Mouse (Mus musculus) mouse embryonic stem cell (cell line): ENCODE data around the gene Arrdc3.

Experiments
- in situ Hi-C, 2 experiments: fragments of 300-500 bp; cut with MboI; formaldehyde crosslinking; loops; 1 replicate in 1 of 2; 3 replicates in 1 of 2; pipeline ENCODE4 v1.14.3; 2019 to 2020; ENCODE audit warnings: low sequenced_read_pairs in 2 of 2, low pct_unique_long_range_greater_than_20kb in 1 of 2, mixed read lengths in 1 of 2; ENCODE audit not compliant: unreplicated experiment in 1 of 2

Arrdc3 gene

GRCm38 (mm10) chr13:80899435-80900029 is 16.3 kb downstream of the Arrdc3 start:
- in situ Hi-C loops = loop anchor here in 1 of 2 experiments (25.0 kb wide), 1 partner anchor 738 kb away; the partner anchor contains the start of gene Adgrv1

DNA sequence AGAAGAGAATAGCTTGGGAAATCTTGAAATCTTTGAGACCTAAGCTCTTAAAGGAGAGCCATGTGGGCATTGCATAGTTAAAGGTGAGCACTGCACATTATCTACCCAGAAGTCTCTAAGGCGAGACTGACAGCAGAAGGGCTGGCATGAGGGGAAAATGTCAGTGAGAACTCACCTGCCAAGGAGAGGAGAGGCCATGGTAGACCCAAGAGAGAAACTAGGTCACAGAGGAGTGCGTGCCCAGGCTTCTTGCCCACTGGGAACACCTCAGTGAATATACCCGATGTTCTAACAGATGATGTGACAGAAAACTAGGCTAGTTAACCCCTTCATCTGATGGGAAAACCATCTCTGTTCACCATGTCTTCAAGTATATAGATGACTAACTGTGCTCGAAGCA is 18.2 kb downstream of the Arrdc3 start:
- in situ Hi-C loops = no loop called here

- in situ Hi-C loops = no loop called here
These were observed 19.6 kb downstream of the Arrdc3 start for GRCm38 (mm10) chr13:80902796-80903195.

- in situ Hi-C loops = no loop called here
These were observed 30.2 kb downstream of the Arrdc3 start for GRCm38 (mm10) chr13:80913361-80913760.

GRCm38 (mm10) chr13:80920939-80921338 is 37.8 kb downstream of the Arrdc3 start:
- in situ Hi-C loops = no loop called here

GRCm38 (mm10) chr13:80921593-80922327 is 38.6 kb downstream of the Arrdc3 start:
- in situ Hi-C loops = no loop called here

- in situ Hi-C loops = no loop called here
These were observed 45.0 kb downstream of the Arrdc3 start for GRCm38 (mm10) chr13:80928187-80928586.

DNA sequence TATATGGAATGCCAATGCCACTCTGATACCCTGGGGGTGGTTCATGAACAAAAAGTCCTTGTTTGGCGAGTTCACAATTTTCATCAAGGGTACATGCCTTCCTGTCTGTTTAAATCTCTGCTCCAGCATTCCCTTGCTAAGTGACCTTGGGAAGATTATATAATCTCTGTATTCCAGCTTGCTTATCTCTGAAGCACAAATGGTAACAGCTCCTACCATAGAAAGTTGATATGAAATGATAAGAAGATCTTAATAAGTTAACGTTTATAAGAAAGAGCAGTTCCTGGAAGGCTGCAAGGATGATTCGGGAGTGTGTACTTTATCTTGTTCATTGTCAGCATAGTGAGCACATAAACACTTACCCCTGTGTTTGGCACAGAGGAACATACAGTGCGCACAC is 46.8 kb downstream of the Arrdc3 start:
- in situ Hi-C loops = no loop called here

DNA sequence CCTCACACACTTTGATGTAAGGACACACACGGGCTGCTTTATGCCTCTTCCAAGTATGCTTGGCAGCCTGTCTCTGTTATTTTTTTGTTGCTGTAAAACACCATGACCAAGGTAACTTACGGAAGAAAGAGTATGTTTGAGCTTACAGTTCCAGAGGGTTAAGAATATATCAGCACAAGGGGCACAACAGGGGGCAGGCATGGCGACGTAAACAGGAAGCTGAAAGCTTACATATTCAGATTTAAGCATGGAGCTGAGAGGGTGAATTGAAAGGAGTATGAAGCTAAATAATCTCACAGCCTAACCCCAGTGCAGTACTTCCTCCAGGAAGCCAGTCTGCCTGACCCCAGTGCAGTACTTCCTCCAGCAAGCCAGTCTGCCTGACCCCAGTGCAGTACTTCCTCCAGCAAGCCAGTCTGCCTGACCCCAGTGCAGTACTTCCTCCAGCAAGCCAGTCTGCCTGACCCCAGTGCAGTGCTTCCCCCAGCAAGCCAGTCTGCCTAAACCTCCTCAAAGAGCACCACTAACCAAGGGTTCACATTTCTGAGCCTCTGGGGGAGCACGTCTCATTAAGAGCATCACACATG is 49.7 kb downstream of the Arrdc3 start:
- in situ Hi-C loops = no loop called here

DNA sequence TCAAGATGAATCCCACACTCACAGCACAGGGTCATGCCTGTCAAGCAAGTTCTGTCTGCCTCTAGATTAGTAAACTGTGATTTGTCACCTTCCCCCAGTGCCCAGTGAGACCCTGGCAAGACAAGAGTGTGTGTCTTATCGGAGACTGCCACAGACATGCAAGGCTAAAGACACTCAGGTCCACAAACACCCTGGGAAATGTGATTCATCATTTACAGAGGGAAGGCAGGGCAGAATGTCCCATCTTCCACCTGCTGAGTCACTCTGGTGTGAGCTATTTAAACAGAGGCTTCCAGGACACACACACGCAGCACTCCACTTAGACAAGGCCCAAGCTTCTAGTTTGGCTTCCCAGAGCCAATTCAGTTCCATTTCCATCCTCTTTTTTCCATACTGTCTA is 53.2 kb downstream of the Arrdc3 start:
- in situ Hi-C loops = no loop called here

DNA sequence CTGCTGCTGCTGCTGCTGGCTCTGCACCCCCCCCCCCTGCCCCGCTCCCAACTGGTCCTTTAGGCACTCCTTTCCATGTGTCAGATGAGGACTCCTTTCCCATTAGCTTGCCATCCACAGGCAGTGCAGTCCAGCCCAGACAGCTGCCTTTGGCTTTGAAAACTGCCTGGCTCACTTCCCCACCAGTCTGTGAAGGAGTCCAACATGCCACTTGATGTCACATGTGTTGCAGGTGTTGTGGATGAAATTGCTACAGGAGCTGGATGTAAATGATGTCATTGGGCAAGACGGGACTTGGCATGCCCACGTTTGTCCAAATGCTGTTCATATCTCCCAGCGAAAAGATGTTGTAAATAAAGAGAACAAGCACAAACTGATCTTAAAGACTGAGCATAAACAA is 56.0 kb downstream of the Arrdc3 start:
- in situ Hi-C loops = no loop called here

DNA sequence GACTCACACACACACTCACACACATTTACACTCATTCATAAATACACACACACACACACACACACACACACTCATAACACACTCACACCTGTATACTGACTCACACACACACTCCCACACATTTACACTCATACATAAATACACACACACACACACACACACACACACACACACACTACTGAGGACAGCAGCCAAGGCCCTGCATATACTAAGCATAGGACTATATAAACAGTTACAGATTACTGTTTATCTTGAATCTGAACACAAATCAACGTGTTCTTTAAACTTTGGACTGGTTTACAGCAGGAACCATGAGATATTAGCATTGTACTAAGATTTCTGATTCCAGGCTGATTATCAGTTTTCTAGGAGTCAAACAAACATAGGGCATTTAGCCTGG is 56.7 kb downstream of the Arrdc3 start:
- in situ Hi-C loops = no loop called here

DNA sequence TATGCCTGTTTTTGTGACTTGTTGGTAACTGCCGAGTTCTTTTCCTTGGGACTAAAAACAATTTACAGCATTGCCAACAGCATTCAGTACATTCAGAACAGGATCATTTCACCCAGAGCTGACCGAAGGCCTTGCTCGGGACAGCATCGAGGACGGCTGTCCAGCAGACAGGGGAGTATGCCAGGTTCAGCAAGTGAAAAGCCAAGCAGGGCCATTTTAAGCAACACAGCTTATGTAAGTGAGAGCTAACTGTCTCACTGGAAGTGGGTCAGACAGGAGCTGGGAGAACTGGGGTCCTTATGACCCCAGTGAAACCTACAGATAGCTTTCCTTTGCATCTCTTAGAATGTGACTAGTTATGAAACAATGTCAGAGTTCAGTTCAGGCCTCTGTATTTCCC is 57.2 kb downstream of the Arrdc3 start:
- in situ Hi-C loops = no loop called here

- in situ Hi-C loops = no loop called here
These were observed 57.9 kb downstream of the Arrdc3 start for GRCm38 (mm10) chr13:80940860-80941630.

DNA sequence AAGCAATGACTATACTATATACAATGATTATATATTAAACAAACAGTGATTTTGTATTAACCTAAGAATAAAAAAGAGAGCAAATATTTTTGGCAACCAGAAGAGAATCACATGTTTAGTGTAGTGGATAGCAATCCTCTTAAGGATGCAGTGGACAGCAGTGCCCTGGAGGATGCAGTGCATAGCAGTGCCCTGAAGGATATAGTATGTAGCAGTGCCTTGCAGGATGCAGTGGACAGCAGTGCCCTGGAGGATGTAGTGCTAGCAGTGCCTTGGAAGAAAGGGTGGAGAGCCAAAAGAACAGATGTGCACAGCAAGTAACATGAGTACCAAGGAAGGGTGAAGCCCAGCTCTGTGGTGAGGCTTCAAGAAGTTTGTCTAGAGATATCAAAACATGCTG is 61.3 kb downstream of the Arrdc3 start:
- in situ Hi-C loops = no loop called here
